Mouse (Mus musculus): Measurements from ENCODE around the gene Fam189a1.

The Fam189a1 gene

GRCm38 (mm10) chr7:64839281-64839680 lies 317.1 kb downstream of the Fam189a1 start:
- DNase-seq (ENCODE audit: low read depth, low spot score): no peak

- DNase-seq (ENCODE audit: low read depth, low spot score): peak; percentile 71
Measured at GRCm38 (mm10) chr7:64830214-64830995, 326.0 kb downstream of the Fam189a1 start.

- DNase-seq (ENCODE audit: low read depth, low spot score): no peak
Measured at GRCm38 (mm10) chr7:64821081-64821480, 335.3 kb downstream of the Fam189a1 start.

GRCm38 (mm10) chr7:64819683-64820082 lies 336.7 kb downstream of the Fam189a1 start:
- DNase-seq (ENCODE audit: low read depth, low spot score): peak; percentile 23

- peak; percentile 51 for DNase-seq (ENCODE audit: low read depth, low spot score)
Measured at GRCm38 (mm10) chr7:64808876-64809275, 347.5 kb downstream of the Fam189a1 start.

GRCm38 (mm10) chr7:64805100-64805499 lies 351.3 kb downstream of the Fam189a1 start:
- no peak for DNase-seq (ENCODE audit: low read depth, low spot score)

- DNase-seq (ENCODE audit: low read depth, low spot score): no peak
Measured at GRCm38 (mm10) chr7:64795554-64795953, 360.8 kb downstream of the Fam189a1 start.

- no peak for DNase-seq (ENCODE audit: low read depth, low spot score)
Measured at GRCm38 (mm10) chr7:64792031-64792430, 364.3 kb downstream of the Fam189a1 start.

GRCm38 (mm10) chr7:64791145-64791544 lies 365.2 kb downstream of the Fam189a1 start:
- DNase-seq (ENCODE audit: low read depth, low spot score): no peak

GRCm38 (mm10) chr7:64785040-64785439 lies 371.3 kb downstream of the Fam189a1 start:
- no peak for DNase-seq (ENCODE audit: low read depth, low spot score)

GRCm38 (mm10) chr7:64779501-64779900 lies 376.9 kb downstream of the Fam189a1 start:
- no peak for DNase-seq (ENCODE audit: low read depth, low spot score)

GRCm38 (mm10) chr7:64776708-64777489 lies 379.5 kb downstream of the Fam189a1 start:
- no peak for DNase-seq (ENCODE audit: low read depth, low spot score)

GRCm38 (mm10) chr7:64773465-64773864 lies 382.9 kb downstream of the Fam189a1 start:
- DNase-seq (ENCODE audit: low read depth, low spot score): no peak

- DNase-seq (ENCODE audit: low read depth, low spot score): peak; percentile 33
Measured at GRCm38 (mm10) chr7:64770779-64771390, 385.5 kb downstream of the Fam189a1 start.

- DNase-seq (ENCODE audit: low read depth, low spot score): no peak
Measured at GRCm38 (mm10) chr7:64769768-64770167, 386.6 kb downstream of the Fam189a1 start.

- no peak for DNase-seq (ENCODE audit: low read depth, low spot score)
Measured at GRCm38 (mm10) chr7:64765595-64765994, 390.8 kb downstream of the Fam189a1 start.

GRCm38 (mm10) chr7:64755141-64755540 lies 401.2 kb downstream of the Fam189a1 start:
- no peak for DNase-seq (ENCODE audit: low read depth, low spot score)

GRCm38 (mm10) chr7:64754161-64754560 lies 402.2 kb downstream of the Fam189a1 start:
- DNase-seq (ENCODE audit: low read depth, low spot score): peak; percentile 54

- no peak for DNase-seq (ENCODE audit: low read depth, low spot score)
Measured at GRCm38 (mm10) chr7:64753678-64754077, 402.7 kb downstream of the Fam189a1 start.

- DNase-seq (ENCODE audit: low read depth, low spot score): no peak
Measured at GRCm38 (mm10) chr7:64752133-64752532, 404.2 kb downstream of the Fam189a1 start.

GRCm38 (mm10) chr7:64751465-64751864 lies 404.9 kb downstream of the Fam189a1 start:
- peak; percentile 83 for DNase-seq (ENCODE audit: low read depth, low spot score)

GRCm38 (mm10) chr7:64743610-64744009 lies 412.8 kb downstream of the Fam189a1 start:
- no peak for DNase-seq (ENCODE audit: low read depth, low spot score)
